In the genomic region with DNA sequence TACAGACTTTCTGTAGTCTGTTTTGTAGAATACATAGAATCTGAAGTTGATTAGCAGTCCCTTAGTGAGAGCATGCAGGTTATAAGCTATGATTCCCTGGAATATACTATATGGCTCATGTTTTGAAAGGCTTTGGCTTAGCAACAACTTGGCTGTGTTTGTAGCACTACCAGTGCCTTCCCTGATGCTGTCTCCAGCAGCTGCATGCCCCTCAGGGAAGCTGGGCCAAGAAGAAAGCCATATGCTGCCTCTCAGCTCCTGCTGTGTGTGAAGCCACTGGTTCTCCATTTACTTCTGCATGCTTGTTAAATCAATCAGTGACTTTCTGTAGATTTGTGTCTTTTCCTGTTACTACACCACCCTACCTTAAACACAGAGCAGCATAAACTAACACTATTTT, we compare ENCODE assay signal across 20 mouse cellular contexts.
DNase-seq lines count a peak whose midpoint lies in the region; ATAC-seq lines count a peak whose summit lies in the region.
"Had no signal": no experiment of that assay in that cellular context is flagged by ENCODE, and none has a peak within 500 bp of the region (broad histone marks: within the 10 kb centered on the region; RNA-seq: fewer than 3 reads in every experiment).

No protein-coding gene starts in this region.

- H3K9me3 ChIP-seq in midbrain, embryonic 14.5 days (ENCODE audit: control insufficient read depth, low read length) = no peaks in the 10 kb centered on the region
- no peaks in the 10 kb centered on the region for H3K9me3 ChIP-seq in midbrain, embryonic 10.5 days (replicated peaks)
- H3K9me3 ChIP-seq: embryonic facial prominence, embryonic 15.5 days; forebrain, embryonic 10.5 days; hindbrain, embryonic 12.5 days; midbrain, embryonic 12.5 days; stomach, embryonic 15.5 days had no signal

- no peak overlapping the region for H3K9ac ChIP-seq in midbrain, embryonic 14.5 days (replicated peaks; ENCODE audit: low read length)
- H3K9ac ChIP-seq: embryonic facial prominence, embryonic 15.5 days; hindbrain, embryonic 12.5 days; midbrain, embryonic 12.5 days; stomach, embryonic 15.5 days had no signal

- H3K27ac ChIP-seq in midbrain, embryonic 14.5 days (replicated peaks; ENCODE audit: low read depth, low read length) = no peak overlapping the region
- H3K27ac ChIP-seq in midbrain, embryonic 10.5 days (replicated peaks) = no peak overlapping the region
- H3K27ac ChIP-seq: embryonic facial prominence, embryonic 15.5 days; forebrain, embryonic 10.5 days; hindbrain, embryonic 12.5 days; midbrain, embryonic 12.5 days; stomach, embryonic 15.5 days had no signal

- ATAC-seq in frontal cortex, adult (ENCODE audit: low TSS enrichment) = peak; percentile 39; the same call in 1 of the 2 replicates
- no peak for ATAC-seq in midbrain, embryonic 14.5 days (ENCODE audit: low FRiP score, low TSS enrichment)

- DNase-seq in frontal cortex, adult 2 months (ENCODE audit: extremely low spot score in 1 of 2, low spot score in 1 of 2) = no peak
- DNase-seq in midbrain, embryonic 14.5 days = peak; percentile 17
- no peak for DNase-seq in midbrain, embryonic 10.5 days (ENCODE audit: low spot score)
- peak; percentile 82 for DNase-seq in cerebellum, adult 9-10 months
- DNase-seq in liver = no peak
- no peak for DNase-seq in kidney, adult 18-20 months
- DNase-seq: adrenal gland, adult 2 months; gastrocnemius, postnatal 36 days; kidney, adult 11 months; kidney, postnatal 10 days; lung, adult 18-20 months; lung, postnatal 4 days; thymus, postnatal 14 days had no signal

- no peaks in the 10 kb centered on the region for H3K4me1 ChIP-seq in midbrain, embryonic 14.5 days (ENCODE audit: control insufficient read depth, insufficient read depth, low read length)
- H3K4me1 ChIP-seq in midbrain, embryonic 10.5 days = no peaks in the 10 kb centered on the region
- H3K4me1 ChIP-seq: embryonic facial prominence, embryonic 15.5 days; stomach, embryonic 15.5 days had no signal

- H3K36me3 ChIP-seq in midbrain, embryonic 14.5 days (ENCODE audit: control insufficient read depth, insufficient read depth, low read length) = no peaks in the 10 kb centered on the region
- H3K36me3 ChIP-seq in midbrain, embryonic 10.5 days = no peaks in the 10 kb centered on the region
- H3K36me3 ChIP-seq: embryonic facial prominence, embryonic 15.5 days; forebrain, embryonic 10.5 days; hindbrain, embryonic 12.5 days; midbrain, embryonic 12.5 days; stomach, embryonic 15.5 days had no signal

- H3K4me3 ChIP-seq in midbrain, embryonic 14.5 days (replicated peaks; ENCODE audit: low read depth, low read length) = no peak overlapping the region
- H3K4me3 ChIP-seq in midbrain, embryonic 10.5 days = no peak overlapping the region
- H3K4me3 ChIP-seq: embryonic facial prominence, embryonic 15.5 days; forebrain, embryonic 10.5 days; hindbrain, embryonic 12.5 days; midbrain, embryonic 12.5 days; stomach, embryonic 15.5 days had no signal

- no peak overlapping the region for H3K4me2 ChIP-seq in midbrain, embryonic 14.5 days (ENCODE audit: low read length)
- H3K4me2 ChIP-seq: embryonic facial prominence, embryonic 15.5 days; hindbrain, embryonic 12.5 days; midbrain, embryonic 12.5 days; stomach, embryonic 15.5 days had no signal

- H3K27me3 ChIP-seq in midbrain, embryonic 14.5 days (ENCODE audit: control insufficient read depth, insufficient read depth, low read length) = no peaks in the 10 kb centered on the region
- no peaks in the 10 kb centered on the region for H3K27me3 ChIP-seq in midbrain, embryonic 10.5 days (ENCODE audit: low read depth, poor library complexity, severe bottlenecking)
- H3K27me3 ChIP-seq: CH12.LX; embryonic facial prominence, embryonic 15.5 days; hindbrain, embryonic 12.5 days; midbrain, embryonic 12.5 days; stomach, embryonic 15.5 days had no signal

Comparison
In these comparisons a context has a peak if more than half of its experiments do, and no peak if none do; other contexts are left out.
1. DNase-seq: peak in midbrain, embryonic 14.5 days (single experiment) and cerebellum, adult 9-10 months (single experiment); none in frontal cortex, adult 2 months (0 of 2), midbrain, embryonic 10.5 days (single experiment), liver (single experiment) and kidney, adult 18-20 months (single experiment).